Mouse (Mus musculus): Measurements from ENCODE around the gene Cdh4.

Gene Cdh4

DNA sequence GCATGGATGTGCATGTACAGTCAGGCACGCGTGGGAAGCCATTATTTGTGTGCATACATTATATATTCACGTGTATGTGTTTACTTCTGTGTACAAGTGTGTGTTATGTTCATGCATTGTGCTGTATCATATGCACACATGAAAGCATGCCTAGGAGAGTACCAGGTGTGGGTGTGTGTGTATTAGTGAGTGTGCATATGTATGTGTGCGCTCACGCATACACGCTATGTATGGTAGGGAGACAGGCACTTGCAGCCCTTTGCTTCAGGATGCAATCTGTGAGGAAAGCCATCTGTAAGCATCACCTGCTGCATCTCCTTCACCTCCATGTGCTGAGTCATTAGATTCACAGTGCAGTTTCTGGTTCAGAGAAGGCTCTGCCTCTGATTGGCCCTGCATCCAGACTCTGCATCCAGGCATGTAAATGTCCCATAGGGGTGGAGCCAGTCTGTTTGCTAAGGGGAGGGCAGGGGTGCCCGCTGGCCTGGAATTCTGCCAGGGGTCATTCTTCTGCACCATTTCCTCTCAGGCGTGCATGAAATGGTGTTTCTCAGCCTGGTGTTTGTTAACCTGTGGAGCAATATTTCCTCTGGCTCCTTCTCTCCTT lies 25.7 kb downstream of the Cdh4 start:
- DNase-seq (ENCODE audit: low spot score in 2 of 2): no peak

DNA sequence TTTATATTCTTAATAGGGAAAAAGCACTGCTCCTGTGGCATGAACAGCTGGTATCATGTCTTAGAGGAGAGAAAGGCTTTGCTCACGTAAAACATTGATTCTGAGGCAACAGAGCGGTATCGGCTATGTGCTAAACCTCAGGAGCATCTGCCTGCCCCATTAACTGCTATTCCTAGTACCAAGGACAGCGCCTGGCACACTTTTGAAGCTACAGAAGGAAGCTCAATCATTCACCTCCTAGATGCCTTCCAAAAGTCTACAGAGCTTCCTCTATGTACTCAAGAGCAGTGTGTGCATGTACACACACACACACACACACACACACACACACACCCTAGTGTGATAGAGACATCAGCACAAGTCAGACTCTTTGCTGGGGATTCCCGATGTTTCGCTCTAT lies 34.4 kb downstream of the Cdh4 start:
- DNase-seq (ENCODE audit: low spot score in 2 of 2): no peak

DNA sequence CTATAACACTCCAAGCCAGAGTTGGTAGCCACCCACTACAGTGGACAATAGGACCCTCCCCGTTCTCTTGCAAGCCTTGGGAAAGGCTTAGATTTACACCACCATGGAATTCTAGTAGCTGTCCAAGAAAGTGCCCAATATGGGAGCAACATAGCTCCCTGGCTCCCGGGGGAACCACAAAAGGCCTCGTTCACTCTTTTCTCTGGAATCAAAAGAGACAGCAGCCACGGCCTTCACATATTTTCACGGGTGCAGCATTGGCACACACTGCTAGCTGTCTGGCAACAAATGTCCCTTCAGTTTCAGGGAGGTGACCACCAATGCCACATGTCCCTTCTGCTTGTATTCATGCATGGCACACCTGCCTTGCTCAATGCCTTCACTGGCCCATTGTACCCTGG lies 38.6 kb downstream of the Cdh4 start:
- no peak for DNase-seq (ENCODE audit: low spot score in 2 of 2)

DNA sequence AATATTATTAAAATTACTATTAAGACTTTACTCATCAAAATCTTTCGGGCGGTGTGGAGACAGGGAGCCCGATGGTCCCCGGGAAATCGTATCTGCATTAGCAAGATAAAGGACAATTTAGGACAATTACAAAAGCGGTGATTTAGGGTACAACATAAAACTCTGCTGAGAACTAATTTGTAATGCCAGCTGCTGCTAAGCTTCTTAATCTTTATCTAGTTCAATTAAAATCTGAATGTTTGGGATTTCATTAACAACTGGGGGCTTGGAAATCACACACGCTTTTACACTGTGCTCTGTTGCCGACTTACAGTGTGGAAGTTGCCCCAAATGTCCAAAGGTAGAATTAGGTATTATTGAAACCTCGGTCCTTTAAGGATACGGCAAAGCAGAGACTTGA lies 39.1 kb downstream of the Cdh4 start:
- DNase-seq (ENCODE audit: low spot score in 2 of 2): no peak

DNA sequence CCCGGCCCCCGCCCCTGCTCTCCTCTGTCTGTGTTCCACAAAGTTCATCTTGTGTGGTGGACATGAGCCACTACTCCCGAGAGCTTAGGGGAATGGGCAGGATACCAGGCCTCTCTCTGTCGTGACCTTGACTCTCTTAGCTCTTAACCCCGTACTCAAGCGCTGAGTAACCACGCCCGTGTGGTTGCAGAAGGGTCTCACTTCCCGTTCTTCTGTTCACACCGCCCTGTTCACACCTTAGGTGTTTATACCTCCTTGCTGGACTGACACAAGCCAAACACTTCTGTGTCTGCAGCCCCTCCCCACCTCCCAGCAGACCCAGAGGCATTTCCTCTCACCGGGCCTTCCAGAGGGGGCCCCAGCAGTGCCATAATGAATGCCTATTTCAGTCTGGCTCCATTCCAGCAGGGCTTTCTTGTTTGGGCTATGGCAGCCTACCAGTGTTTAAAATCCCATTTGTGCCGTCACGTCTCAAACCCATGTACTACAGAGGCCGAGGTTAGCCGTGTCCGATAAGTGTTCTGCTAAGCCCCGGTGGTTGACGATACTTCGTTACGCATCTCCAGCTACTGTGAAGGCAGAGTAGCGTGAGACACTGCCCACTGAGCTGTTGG lies 46.4 kb downstream of the Cdh4 start:
- DNase-seq (ENCODE audit: low spot score in 2 of 2): no peak

DNA sequence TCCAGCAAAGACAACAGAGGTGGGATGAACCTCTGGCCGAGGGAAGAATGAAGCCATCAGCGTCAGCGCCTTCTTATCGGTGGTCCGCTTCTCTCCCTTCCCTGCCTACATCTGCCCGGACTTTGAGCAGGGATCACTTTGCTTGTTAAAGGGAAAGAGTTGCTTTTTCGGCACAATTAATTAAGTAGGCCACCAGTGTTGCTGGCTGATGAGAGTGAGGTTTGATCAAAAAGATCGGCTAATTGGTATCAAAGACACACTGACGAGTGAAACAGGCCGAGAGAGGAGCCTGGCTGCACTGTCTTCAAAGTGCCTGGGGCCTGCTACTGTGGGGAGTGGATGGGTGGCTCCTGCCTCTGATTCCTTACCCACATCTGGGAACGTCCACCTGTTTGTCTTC lies 49.7 kb downstream of the Cdh4 start:
- no peak for DNase-seq (ENCODE audit: low spot score in 2 of 2)

DNA sequence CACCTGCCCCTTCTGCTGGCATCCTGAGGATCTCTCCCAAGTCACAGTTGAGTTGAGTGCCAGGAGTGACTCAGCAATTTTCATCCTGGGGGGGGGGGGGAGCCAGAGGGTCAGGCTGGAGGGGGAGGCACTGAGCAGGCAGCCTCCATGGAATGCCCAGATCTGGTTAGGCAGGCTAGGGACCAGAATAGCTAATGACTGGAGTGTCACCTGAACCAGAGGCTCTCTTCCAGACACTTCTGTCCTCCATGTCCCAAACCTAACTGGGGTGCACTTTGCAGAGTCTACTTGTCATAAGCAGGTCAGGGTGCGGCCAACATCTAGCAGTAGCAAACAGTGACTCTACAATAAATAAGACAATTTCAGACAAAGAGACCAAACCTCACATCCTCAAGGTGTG lies 52.0 kb downstream of the Cdh4 start:
- no peak for DNase-seq (ENCODE audit: low spot score in 2 of 2)

DNA sequence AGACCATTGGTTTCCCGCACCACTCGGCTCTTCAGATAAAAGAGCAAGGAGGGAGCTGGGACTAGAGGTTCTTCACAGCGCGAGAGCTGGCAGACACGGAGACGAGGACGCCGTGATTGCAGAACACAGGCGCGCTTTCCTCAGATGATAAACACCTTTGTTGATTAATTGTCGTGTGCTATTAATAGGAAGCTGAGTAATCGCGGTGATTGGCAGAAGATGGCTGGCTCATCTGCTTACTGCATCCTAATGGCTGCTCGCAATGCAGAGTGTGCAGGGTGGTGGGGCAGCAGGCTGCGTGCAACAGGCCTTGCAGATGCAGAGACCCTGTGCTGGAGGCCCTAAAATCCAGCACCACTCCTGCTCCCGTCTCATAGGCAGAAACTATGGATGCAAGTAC lies 68.2 kb downstream of the Cdh4 start:
- DNase-seq (ENCODE audit: low spot score in 2 of 2): no peak

DNA sequence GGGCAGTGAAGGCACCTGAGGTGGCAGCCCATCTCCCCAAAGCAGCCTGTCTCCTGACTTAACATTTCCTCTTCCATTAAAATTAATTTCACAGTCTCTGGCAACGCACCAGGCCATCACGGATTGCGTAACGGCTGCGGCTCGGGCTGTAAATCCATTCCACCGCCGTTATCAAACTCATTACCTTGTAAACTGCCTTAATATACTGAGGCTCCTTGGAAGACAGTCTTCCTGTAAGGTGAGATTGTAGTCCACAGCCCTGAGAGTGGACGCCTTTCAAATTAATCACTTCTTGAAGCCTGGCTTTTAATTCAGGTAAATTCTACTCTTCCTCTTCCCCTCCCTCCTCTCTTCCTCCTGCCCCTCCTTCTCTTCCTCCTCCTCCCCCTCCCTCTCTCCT lies 74.3 kb downstream of the Cdh4 start:
- no peak for DNase-seq (ENCODE audit: low spot score in 2 of 2)

DNA sequence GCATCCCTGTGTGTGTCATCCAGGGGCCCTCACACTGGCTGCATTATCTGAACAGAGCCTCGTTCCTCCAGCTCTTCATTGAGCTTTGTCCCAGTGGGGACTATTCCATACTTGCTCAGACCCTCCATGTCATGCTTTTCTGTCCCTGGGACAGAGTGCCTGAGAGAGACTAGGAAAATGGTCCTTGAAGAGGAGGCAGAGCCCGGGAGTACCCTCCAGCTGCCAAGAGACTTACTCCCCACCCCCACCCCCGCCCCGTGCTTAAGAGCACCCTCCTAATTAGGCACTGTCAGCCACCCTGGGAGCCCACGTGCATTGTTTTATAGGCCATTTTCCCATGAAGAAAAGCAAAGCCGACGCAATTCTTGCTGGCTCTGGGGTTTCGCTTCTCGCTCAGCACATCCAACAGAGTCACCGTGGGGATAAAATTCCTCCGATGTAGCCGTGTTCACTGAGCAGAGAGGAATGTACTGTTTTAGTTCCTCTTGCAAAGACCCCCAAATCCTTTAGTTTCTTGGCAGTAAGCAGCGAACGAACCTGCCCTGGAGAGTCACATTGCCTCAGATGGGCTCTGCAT lies 76.3 kb downstream of the Cdh4 start:
- DNase-seq (ENCODE audit: low spot score in 2 of 2): no peak

DNA sequence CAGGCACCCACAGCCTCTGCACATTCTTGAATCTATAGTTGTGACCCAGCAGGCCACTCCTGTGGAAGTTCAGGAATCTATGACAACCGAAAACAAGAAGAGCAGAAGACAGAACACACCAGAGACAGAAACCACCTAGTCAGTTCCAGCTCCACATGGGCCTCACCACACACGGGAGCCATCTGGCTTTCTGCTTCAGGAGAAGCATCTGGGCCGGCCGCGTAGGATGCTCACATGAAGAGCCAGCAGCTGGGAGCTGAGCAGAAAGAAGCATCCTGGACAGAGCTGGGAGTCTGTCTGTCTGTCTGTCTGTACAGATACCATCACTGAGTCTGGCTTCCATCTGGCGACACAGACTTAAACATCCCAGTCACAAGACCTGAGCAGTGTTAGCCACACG lies 76.9 kb downstream of the Cdh4 start:
- DNase-seq (ENCODE audit: low spot score in 2 of 2): no peak

DNA sequence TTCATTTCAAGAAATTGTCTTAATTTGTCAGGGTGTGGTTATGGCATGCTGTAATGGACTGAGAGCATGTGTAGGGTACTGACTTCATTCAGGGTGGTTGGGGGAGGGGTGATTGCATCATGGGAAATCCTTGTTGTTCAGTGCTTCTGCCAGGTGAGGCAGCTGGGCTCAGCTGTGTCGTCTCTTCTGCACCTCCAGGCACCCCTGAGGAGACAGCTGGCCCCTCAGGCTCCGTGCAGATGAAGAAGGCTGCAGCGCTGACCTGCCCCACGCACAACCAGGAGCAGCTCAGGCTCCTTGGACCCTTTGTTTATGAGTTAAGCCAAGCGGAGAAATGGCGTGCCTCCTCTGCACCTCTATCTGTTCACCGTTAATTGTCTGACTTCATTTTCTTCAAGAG lies 77.7 kb downstream of the Cdh4 start:
- DNase-seq (ENCODE audit: low spot score in 2 of 2): no peak

DNA sequence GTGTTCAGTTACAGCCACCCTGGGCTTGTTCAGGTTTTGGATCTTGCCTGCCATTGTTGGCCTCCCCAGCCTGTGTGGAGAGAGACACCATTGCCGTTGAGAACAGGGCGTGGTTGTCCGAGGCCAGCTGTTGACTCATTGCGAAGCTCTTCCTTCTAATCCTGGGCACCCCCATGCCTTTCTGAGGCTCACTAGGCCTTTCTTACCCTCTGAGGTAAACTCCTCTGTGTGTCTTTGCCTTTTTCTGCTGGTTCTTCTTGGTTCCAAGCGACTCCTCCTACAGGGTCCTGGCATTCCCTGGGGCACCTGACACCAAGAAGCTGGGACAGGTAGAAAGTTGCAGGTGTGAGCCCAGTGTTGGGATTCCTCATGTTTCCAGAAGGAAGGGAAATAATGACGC lies 78.7 kb downstream of the Cdh4 start:
- DNase-seq (ENCODE audit: low spot score in 2 of 2): no peak

DNA sequence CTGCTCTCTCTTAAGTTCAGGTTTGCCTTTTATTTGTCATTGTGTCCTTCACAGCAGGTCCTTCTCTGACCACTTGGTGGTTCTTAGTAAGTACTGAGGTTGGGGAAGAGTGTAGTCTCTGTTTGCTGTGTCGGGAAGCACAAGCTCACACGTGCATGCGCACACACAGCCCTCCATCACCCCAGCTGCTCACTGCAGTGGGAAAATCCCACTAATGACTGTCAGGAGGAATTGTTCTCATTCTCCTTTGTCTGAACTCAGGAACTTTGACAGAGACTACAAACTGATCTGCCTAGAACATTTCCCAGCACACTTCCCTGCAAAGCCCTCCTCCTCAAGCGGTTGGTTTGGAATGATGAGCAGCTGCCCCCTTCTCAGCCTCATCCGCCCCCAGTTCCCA lies 79.2 kb downstream of the Cdh4 start:
- no peak for DNase-seq (ENCODE audit: low spot score in 2 of 2)

DNA sequence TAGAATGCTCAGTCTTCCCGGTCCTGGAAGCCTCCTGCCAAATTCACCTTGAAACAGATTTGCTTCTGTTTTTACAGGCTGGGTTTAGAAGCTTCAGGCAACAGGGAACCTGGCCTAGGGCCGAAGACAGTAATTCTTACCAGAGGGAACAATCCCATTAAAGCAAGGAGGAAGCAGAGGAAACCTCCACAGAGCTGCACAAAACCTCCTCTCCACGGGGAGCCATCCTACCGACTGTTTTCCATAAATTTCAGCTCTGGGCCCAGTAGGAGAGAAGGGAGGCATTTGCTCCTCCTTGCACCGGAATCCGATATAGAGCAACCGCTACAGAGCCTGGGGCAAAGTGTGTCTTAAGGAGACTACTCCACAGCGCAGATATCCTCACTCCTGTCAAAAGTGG lies 79.9 kb downstream of the Cdh4 start:
- DNase-seq (ENCODE audit: low spot score in 2 of 2): no peak

DNA sequence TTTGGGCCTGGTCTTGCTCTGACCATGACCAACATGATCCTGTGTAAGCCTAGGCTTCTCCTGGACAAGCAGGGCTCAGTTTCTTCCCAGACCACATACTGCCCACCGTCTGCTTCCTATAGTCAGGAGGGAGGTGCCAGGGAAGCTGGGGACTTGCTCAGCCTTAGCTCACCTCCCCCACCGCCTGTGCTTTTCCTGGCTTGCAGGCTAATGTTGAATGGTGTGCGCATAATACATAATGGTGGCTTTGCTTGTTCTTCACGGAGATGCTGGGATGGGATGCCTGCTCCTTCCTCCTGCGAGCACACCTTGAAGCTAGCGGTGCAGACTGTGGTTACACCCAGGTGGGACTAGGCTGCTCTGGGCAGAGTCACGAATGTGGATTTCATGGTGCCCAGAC lies 84.7 kb downstream of the Cdh4 start:
- DNase-seq (ENCODE audit: low spot score in 2 of 2): no peak

DNA sequence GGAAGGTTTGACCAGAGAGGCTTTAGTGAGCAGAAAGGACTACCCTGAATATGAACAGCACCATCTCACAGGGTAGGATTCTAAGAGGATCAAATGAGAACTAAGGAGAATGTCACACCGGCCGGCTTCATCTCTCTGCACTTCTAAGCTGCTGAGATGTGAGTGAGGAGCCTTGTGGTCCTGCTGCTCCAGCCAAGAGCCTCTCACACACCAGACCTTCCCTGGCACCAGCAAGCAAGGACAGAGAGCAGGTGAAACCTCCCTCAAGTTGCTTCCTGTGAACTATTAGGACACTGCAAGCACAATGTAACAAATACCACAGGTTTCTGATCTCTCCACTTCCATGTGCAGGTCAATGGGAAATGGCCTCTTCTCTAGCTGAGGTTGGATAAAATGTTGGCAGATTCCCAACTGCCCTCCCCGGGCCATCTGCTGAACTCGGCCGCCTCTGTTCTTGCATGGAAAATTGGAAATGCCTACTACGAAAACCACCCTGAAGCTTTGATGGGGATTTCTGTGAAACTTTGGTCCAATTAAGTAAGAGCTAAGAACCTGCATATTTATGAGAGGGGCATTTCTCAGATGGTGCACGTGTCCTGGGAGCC lies 88.3 kb downstream of the Cdh4 start:
- no peak for DNase-seq (ENCODE audit: low spot score in 2 of 2)

DNA sequence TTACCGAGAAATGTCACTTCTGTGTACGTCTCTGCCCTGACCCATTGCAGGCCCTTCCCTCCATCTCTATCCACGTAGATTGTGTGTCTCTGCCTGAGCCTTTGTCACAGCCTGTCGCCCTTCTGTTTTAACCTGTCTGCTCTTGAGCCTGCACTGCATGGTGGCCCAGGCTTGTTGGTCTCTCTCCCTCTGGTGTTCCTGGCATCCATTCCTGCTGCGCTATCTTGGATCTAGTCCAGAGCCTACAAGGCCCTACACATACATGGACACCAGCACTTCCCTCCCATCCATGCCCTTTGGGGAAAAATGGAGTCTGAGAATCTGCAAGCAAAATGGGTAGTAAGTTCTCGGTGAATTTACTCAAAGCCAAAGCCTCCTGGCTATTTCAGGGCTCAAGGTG lies 91.0 kb downstream of the Cdh4 start:
- DNase-seq (ENCODE audit: low spot score in 2 of 2): no peak

DNA sequence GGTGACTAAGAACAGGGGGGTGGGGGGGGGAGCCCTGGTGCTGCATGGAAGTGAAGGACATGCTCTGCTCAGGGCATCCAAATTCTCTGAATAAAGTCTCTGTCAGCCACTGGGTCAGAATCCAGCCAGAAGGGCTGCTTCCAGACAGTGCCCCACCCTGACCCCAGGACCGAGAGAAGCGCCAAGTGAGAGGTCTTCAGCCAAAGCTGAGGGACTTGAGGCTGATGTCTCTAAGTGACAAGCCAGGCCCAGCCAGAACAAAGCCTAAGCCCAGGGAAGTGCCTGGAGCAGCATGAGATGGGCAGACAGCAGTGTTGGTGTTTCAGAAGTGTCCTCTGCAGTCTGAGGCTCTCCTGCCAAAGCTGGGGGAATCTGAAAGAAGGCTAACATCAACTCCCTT lies 91.7 kb downstream of the Cdh4 start:
- DNase-seq (ENCODE audit: low spot score in 2 of 2): no peak

DNA sequence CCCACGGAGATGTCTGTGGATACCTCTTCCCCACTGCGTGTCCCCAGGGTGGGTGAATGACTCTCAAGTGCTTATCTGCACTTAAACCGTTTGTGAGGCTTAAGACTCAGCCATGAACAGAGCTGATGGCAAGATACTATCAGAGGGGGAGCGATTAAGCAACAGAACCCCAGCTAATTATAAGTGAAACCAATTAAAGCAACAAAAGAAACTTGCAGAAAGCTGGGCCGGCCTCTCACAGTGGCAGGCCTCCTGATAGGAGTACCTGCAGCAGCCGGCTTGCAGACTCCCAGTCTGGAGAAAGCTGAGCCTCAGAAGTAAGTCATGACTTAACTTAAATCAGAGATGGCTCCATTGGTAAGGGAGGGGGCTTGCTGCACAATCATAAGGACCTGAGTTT lies 93.0 kb downstream of the Cdh4 start:
- DNase-seq (ENCODE audit: low spot score in 2 of 2): no peak

DNA sequence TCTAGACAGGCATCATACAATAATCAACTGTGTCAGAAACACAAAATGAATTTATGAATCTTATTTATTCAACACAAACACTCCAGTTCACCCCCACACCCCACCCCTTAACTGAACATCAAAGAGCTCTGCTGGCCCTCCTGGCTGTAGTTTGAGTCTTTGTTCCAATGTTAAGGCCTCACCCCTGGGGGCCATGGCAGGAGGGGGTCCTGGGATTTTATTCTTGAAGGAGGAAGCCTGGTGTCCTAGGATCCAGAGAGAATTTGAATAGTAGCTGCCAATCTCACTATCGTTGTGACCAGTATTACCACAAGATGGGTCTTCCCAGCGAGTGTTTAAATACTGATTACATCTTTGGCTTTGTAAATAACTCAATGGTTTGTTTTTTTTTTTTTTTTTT lies 94.5 kb downstream of the Cdh4 start:
- no peak for DNase-seq (ENCODE audit: low spot score in 2 of 2)

DNA sequence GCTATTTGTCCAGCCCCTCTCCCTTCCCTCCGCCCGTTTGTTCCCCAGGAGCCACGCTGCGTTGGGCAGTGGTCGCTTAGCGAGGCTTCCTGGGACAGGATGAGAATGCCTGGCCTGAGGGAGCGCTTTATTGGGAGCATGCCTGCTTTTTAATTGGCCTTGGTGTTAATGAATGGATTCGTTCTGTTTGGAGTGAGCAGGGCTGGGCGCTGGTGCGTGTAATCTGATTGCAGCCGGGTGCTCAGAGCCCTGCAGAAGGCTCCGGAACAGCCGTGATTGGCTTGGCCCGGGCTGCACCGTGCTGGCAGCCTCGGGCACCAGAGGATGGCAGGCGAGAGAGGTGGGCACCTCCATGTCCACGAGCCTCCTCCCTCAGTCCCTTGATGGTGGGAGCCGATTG lies 95.2 kb downstream of the Cdh4 start:
- peak; percentile 23 to 45 for DNase-seq (ENCODE audit: low spot score in 2 of 2)

DNA sequence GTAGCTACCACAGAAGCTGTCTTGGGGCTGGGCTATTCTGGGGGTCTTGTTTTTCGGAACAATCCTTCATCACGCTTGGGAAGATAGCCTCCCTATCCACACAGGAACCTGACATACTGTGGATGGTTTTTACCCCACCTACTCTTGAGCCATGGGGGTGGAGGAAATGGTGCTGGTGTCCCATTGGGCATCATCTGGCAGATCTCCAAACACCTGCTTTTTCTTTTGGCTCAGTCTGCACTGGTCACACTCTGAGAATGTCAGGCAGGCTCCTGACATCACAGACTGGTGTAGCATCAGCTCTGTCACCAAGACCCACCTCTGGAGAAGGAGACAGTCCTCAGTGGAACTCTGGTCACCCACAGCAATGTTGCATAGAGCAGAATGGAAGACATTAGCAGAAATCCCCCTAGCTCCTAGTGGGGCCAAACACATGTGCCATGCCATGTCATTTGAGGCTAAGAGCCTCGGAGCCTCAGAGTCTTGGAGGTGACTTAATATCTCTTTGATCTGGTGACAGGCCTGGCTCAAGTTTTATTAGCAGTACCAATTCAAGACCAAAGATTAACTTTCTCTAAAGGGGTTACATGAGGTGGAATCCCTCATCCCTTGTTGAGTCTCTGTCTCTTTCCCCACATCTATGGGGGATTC lies 95.7 kb downstream of the Cdh4 start:
- DNase-seq (ENCODE audit: low spot score in 2 of 2): no peak

Measured in frontal cortex, postnatal 25 days (tissue).